Mouse (Mus musculus) gastrocnemius, postnatal 4 days (tissue): ENCODE results near the gene Rnase12. TPM values are rescaled to one million over a fixed set of nuclear protein-coding genes. Genes with fewer than 3 reads are reported as not detected.
"Not testable (repeated sequence)": the region's sequence is repeated elsewhere in the genome, so short reads cannot be mapped to it uniquely, and the experiment has no call there.

ENCODE experiments used
- DNase-seq, 2 experiments: peaks; one replicate each; pipeline ENCODE4 v3.0.0; 2021 to 2022; ENCODE audit warnings: low spot score in 2 of 2, mixed read lengths in 2 of 2
- total RNA-seq, 2 experiments: library from RNA; stranded (reverse); gene quantifications; 2 replicates each; pipeline ENCODE4 v1.2.3; 2021

The Rnase12 gene
- total RNA-seq, 2 experiments from 2014 or later = not detected

GRCm38 (mm10) chr14:51024820-51025219, 32.6 kb downstream of the Rnase12 start:
- no peak for DNase-seq

GRCm38 (mm10) chr14:51023457-51023856, 34.0 kb downstream of the Rnase12 start:
- no peak for DNase-seq

GRCm38 (mm10) chr14:51017256-51017655, 40.2 kb downstream of the Rnase12 start:
- peak in 1 of 2 experiments; percentile 40 for DNase-seq

- no peak for DNase-seq
Measured at GRCm38 (mm10) chr14:51015780-51016179, 41.7 kb downstream of the Rnase12 start.

GRCm38 (mm10) chr14:51014724-51015123, 42.7 kb downstream of the Rnase12 start:
- not testable (repeated sequence) for DNase-seq

GRCm38 (mm10) chr14:51009572-51009971, 47.9 kb downstream of the Rnase12 start:
- no peak for DNase-seq

GRCm38 (mm10) chr14:51008781-51009180, 48.7 kb downstream of the Rnase12 start:
- DNase-seq = no peak

GRCm38 (mm10) chr14:51007914-51008713, 49.3 kb downstream of the Rnase12 start:
- peak; percentile 18 to 65 for DNase-seq

- no peak for DNase-seq
Measured at GRCm38 (mm10) chr14:51007152-51007801, 50.2 kb downstream of the Rnase12 start, which contains the start of gene Rnase10. TSS of gene Rnase10 (plus strand) at chr14:51007751.

Other genes starting within 250 kb of the Rnase12 start
- not detected for gene Ccnb1ip1, start 249.9 kb downstream of the Rnase12 start, total RNA-seq
- 10 to 100 TPM; 22.2 to 29.4 TPM for gene Parp2, start 249.8 kb downstream of the Rnase12 start, total RNA-seq
- 10 to 100 TPM in 1 of 2 experiments, 1 to 10 TPM in 1; 9.7 to 12.2 TPM for gene Tep1, start 187.1 kb downstream of the Rnase12 start, total RNA-seq
- 10 to 100 TPM in 1 of 2 experiments, 1 to 10 TPM in 1; 5.8 to 10.1 TPM for gene Klhl33, start 160.2 kb downstream of the Rnase12 start, total RNA-seq
- gene Osgep, start 132.8 kb downstream of the Rnase12 start, total RNA-seq = 10 to 100 TPM; 48.6 to 52.2 TPM
- 10 to 100 TPM; 61.1 to 62.7 TPM for gene Apex1, start 132.7 kb downstream of the Rnase12 start, total RNA-seq
- 10 to 100 TPM; 23.5 to 25.2 TPM for gene Pip4p1, start 126.8 kb downstream of the Rnase12 start, total RNA-seq
- gene Pnp, start 126.6 kb downstream of the Rnase12 start, total RNA-seq = 10 to 100 TPM; 12.7 to 13.9 TPM
- gene Gm49342, start 113.1 kb downstream of the Rnase12 start, total RNA-seq = 1 to 10 TPM; 7.9 to 8.5 TPM
- gene Pnp2, start 101.7 kb downstream of the Rnase12 start, total RNA-seq = under 1 TPM; 0.67 to 0.71 TPM
- not detected for gene Rnase10, start 49.9 kb downstream of the Rnase12 start, total RNA-seq
- gene Rnase9, start 15.8 kb downstream of the Rnase12 start, total RNA-seq = not detected
- not detected for gene Rnase11, start 7.5 kb downstream of the Rnase12 start, total RNA-seq
- not detected for gene Olfr750, start 16.8 kb upstream of the Rnase12 start, total RNA-seq
- gene Rnase4, start 33.4 kb upstream of the Rnase12 start, total RNA-seq = 10 to 100 TPM; 76.4 to 86.0 TPM
- gene Ang, start 33.5 kb upstream of the Rnase12 start, total RNA-seq = 1 to 10 TPM; 7.7 to 8.9 TPM
- not detected for gene Eddm3b, start 56.8 kb upstream of the Rnase12 start, total RNA-seq
- gene Rnase6, start 66.2 kb upstream of the Rnase12 start, total RNA-seq = under 1 TPM; 0.25 to 0.52 TPM
- gene Rnase1, start 89.1 kb upstream of the Rnase12 start, total RNA-seq = not detected
- not detected for gene Rnase2b, start 104.6 kb upstream of the Rnase12 start, total RNA-seq
- gene Ang2, start 141.5 kb upstream of the Rnase12 start, total RNA-seq = not detected
- gene Ear14, start 145.7 kb upstream of the Rnase12 start, total RNA-seq = not detected
- not detected for gene Rnase2a, start 198.5 kb upstream of the Rnase12 start, total RNA-seq